Mouse (Mus musculus) thymus, adult 2 months (tissue): Measurements from ENCODE around the gene Tubb4b.

Experiments
- CTCF ChIP-seq: fragments of 200-500 bp; IDR thresholded peaks from 2 replicates; pipeline ENCODE4 v1.5.1; 2012; ENCODE audit warnings: mild to moderate bottlenecking, control low read depth, low read length, moderate library complexity, borderline replicate concordance; ENCODE audit not compliant: control insufficient read depth, poor library complexity, insufficient read depth; ENCODE audit errors: extremely low read depth
- POLR2A ChIP-seq: fragments of 200-500 bp; IDR thresholded peaks from 2 replicates; pipeline ENCODE4 v1.6.1; 2012; ENCODE audit warnings: mild to moderate bottlenecking, low read length, control low read depth, moderate library complexity; ENCODE audit not compliant: control insufficient read depth, poor library complexity, insufficient read depth; ENCODE audit errors: extremely low read depth

DNA sequence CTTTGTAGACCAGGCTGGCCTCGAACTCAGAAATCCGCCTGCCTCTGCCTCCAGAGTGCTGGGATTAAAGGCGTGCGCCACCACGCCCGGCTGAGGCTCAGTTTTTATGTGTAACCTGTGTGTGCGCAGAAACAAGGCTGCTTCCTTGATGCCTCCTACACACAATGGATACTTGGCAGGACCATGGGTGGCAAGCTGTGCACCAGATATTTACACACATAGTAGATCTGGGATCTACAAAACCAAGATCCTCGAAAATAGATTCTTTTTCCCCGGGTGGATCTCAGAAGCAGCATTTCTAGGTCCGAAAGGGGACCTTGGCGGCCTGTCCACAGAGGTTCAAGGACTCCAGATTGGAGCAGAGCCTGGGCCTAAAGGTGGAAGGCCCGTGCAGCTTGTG is 37.4 kb upstream of the Tubb4b start:
- TF ChIP-seq POLR2A (no peak), CTCF (no peak)
